Mouse (Mus musculus) ES-CJ7 (cell line): ENCODE data around the gene Ncapd2.
A peak's percentile ranks its signal among the peaks of the same experiment; 100 is the strongest.
"Not testable (repeated sequence)": the region's sequence is repeated elsewhere in the genome, so short reads cannot be mapped to it uniquely, and the experiment has no call there.

Source experiments
- DNase-seq: peaks from one replicate; pipeline ENCODE4 v3.0.0; 2011; ENCODE audit warnings: low read depth, low spot score

Ncapd2 gene

GRCm38 (mm10) chr6:125164672-125165327 is 26.7 kb downstream of the Ncapd2 start:
- DNase-seq: peak; percentile 92

- peak; percentile 57 for DNase-seq
Observed at GRCm38 (mm10) chr6:125163801-125164657, 27.5 kb downstream of the Ncapd2 start.

GRCm38 (mm10) chr6:125162615-125163305 is 28.7 kb downstream of the Ncapd2 start:
- not testable (repeated sequence) for DNase-seq

- peak; percentile 88 for DNase-seq
Observed at GRCm38 (mm10) chr6:125161971-125162370, 29.5 kb downstream of the Ncapd2 start.

GRCm38 (mm10) chr6:125160854-125161760 is 30.4 kb downstream of the Ncapd2 start:
- peak; percentile 96 for DNase-seq

GRCm38 (mm10) chr6:125160558-125160853 is 31.0 kb downstream of the Ncapd2 start:
- DNase-seq: no peak

GRCm38 (mm10) chr6:125159773-125160557 is 31.5 kb downstream of the Ncapd2 start:
- peak; percentile 49 for DNase-seq

GRCm38 (mm10) chr6:125158944-125159492 is 32.5 kb downstream of the Ncapd2 start:
- no peak for DNase-seq

GRCm38 (mm10) chr6:125156903-125157614 is 34.4 kb downstream of the Ncapd2 start:
- DNase-seq: no peak

GRCm38 (mm10) chr6:125156491-125156890 is 35.0 kb downstream of the Ncapd2 start:
- no peak for DNase-seq

GRCm38 (mm10) chr6:125155262-125155661 is 36.2 kb downstream of the Ncapd2 start:
- no peak for DNase-seq

- DNase-seq: peak; percentile 74
Observed at GRCm38 (mm10) chr6:125154550-125154949, 37.0 kb downstream of the Ncapd2 start.

- DNase-seq: no peak
Observed at GRCm38 (mm10) chr6:125153682-125154081, 37.8 kb downstream of the Ncapd2 start.

- no peak for DNase-seq
Observed at GRCm38 (mm10) chr6:125153018-125153389, 38.5 kb downstream of the Ncapd2 start.

GRCm38 (mm10) chr6:125152212-125153017 is 39.1 kb downstream of the Ncapd2 start:
- DNase-seq: no peak

- no peak for DNase-seq
Observed at GRCm38 (mm10) chr6:125149569-125149950, 41.9 kb downstream of the Ncapd2 start.

GRCm38 (mm10) chr6:125148926-125149568 is 42.5 kb downstream of the Ncapd2 start:
- DNase-seq: no peak

- no peak for DNase-seq
Observed at GRCm38 (mm10) chr6:125148251-125148925, 43.1 kb downstream of the Ncapd2 start.
